Mouse (Mus musculus): ENCODE results near the gene Mageb3. TPM values are rescaled to one million over a fixed set of nuclear protein-coding genes. Genes with fewer than 3 reads are reported as not detected.
A peak's percentile ranks its signal among the peaks of the same experiment; 100 is the strongest.
"Not testable (repeated sequence)": the region's sequence is repeated elsewhere in the genome, so short reads cannot be mapped to it uniquely, and the experiment has no call there.

The Mageb3 gene
- 0.30 and 0.41 TPM in 2 replicates for polyA plus RNA-seq (2015; fragmentation: Nextera tagmentation; extraction: Ambion mirVana)

- DNase-seq (ENCODE audit: low spot score) = peak; percentile 97
Observed at GRCm38 (mm10) chr2:121955765-121956223, at the start of gene Mageb3, which contains the start of gene Ctdspl2. Mageb3 (minus strand) TSS chr2:121956092. Ctdspl2 (plus strand) TSS chr2:121956001.

GRCm38 (mm10) chr2:121995738-121996137 is 39.8 kb upstream of the Mageb3 start:
- DNase-seq (ENCODE audit: low spot score) = peak; percentile 4

DNA sequence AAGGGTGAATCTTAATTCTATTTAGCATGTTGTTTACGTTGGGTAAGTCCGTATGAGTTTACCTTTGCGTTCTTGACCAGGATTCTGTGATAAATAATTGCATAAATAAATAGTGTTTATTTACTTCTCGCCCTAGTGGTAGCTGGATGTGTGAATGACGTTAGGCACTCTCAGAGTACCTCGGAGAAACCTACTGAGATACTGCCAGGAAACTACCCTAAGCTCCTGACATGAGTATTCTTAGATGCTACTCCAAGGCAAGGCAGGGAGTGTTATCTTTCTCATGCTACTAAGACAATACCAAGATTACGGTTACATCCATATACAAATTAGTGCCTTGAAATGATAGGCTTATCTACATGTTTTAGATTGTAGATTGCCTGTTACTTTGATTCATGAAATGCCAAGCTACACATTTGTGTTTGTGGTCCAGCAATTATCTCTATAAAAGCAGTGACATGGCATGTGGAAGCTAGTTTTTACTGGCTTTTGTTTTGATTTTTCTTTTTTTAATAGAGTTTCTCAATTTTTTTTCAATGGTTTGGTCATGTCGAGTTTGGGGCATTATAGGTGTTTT is 1.4 kb upstream of the Mageb3 start:
- no peak for DNase-seq (ENCODE audit: low spot score)

DNA sequence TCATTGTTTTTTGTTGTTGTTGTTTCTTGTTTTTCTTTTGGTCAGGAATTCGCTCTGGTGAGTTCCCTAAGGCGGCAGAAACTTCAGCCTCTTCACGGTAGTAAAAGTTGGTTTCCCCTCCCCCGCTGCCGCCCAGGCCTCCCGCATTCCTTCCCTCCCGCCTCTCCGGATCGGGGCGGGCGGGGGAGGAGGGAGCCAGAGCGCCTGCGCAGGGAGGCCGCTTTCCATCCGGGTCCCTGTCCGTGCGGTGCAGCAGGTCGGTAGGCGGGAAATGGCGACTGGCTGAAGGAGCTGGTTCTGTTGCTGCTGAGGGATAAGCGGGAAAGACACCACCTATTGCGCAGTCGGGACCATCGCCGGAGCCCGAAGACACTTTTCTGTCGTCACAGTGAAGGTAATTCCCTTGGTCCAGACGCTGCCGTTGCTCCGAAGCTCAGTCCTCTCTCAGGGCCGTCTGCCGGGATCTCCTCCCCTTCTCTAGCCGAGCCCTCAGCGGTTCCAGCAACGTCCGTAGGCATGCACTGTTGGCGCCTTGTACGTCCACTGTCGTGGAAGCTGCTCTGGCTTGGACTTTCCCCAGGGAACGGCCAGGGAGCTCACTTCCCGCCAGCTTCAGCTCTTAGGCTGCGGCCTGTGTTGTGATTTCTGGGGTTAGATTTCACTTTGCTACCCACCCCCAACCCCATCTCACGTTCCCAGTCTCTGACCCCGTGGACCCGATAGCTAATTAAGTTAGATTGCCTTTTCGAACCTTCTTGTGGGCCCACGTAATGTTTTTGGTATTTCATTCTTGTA is 529 bp upstream of the Mageb3 start:
- DNase-seq (ENCODE audit: low spot score) = peak; percentile 94

DNA sequence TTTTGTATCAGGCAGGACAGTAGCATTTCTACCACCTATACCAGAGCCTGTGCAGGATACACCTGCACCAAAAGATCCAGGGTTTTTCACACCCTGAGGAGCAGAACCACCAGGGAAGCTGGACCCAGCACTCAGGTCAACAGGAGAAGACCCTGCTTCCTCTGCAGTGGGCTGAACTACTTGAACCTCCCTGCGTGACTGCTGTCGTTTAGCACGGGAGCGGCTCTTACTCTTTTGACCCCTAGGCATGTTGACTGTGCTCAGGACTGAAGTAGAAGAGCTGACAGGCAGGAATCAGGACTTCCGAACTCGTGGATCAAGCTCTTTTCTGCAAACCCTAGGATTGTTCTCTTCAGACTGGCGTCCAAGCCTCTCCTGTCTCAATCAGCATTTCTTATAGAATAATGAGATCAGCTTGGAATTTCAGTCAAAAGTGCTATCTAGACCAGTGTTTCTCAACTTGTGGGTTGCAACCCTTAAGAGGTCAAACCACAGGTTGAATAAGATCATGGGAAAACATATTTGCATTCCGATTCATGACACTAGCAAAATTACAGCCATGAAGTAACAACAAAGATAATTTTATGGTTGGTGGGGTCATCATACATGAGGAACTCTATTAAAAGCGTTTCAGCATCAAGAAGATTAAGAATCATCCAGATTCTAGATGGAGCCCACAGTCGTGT is 778 bp downstream of the Mageb3 start:
- peak; percentile 2 for DNase-seq (ENCODE audit: low spot score)

- no peak for DNase-seq (ENCODE audit: low spot score)
Observed at GRCm38 (mm10) chr2:121943364-121943763, 12.5 kb downstream of the Mageb3 start.

DNA sequence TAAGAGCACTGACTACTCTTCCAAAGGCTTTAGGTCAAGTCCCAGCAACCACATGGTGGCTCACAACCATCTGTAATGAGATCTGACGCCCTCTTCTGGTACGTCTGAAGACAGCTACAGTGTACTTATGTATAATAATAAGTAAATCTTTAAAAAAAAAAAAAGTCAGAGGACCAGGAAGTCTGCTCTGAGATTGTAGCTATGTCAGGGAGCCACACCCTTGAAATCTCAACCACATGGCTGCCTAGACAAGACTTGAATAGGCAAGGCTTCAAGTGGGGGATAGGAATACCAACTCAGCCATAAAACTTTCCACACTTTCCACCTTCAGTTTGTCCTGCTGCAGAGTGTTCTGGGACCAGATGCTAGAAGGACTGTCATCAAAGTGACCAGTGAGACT is 18.3 kb downstream of the Mageb3 start:
- not testable (repeated sequence) for DNase-seq (ENCODE audit: low spot score)

GRCm38 (mm10) chr2:121916047-121916970 is 39.6 kb downstream of the Mageb3 start:
- DNase-seq (ENCODE audit: low spot score) = no peak

DNA sequence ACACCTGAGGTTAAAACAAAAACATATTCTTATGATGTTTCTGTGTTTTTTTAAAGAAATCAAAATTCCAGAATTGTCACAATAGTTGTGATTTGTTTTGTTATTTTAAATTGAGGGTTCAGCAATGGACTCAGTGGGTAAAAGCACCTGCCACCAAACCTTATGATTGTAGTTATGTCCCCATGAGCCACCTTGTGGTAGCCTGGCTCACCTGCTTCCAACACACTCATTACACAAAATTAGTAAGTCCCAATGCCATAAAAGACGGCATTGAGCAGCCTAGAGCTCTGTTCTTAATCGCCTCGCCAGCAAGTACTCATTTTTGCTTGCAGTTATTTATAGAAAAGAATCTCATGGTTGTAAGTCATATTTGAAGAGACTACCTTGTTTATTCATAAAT is 45.9 kb downstream of the Mageb3 start:
- no peak for DNase-seq (ENCODE audit: low spot score)

Other genes with a start within 250 kb of the Mageb3 start
- 0.28 and 0.47 TPM in 2 replicates for gene Frmd5, start 149.0 kb downstream of the Mageb3 start, polyA plus RNA-seq (2015; fragmentation: Nextera tagmentation; extraction: Ambion mirVana)
- gene Casc4, start 89.1 kb downstream of the Mageb3 start, polyA plus RNA-seq (2015; fragmentation: Nextera tagmentation; extraction: Ambion mirVana) = 9.6 and 16.5 TPM in 2 replicates
- 58.4 and 61.0 TPM in 2 replicates for gene Ctdspl2, start 91 bp downstream of the Mageb3 start, polyA plus RNA-seq (2015; fragmentation: Nextera tagmentation; extraction: Ambion mirVana)
- 11.4 and 14.8 TPM in 2 replicates for gene Eif3j1, start 72.5 kb upstream of the Mageb3 start, polyA plus RNA-seq (2015; fragmentation: Nextera tagmentation; extraction: Ambion mirVana)
- gene Spg11, start 162.3 kb upstream of the Mageb3 start, polyA plus RNA-seq (2015; fragmentation: Nextera tagmentation; extraction: Ambion mirVana) = 5.8 and 6.9 TPM in 2 replicates
- 1,787 and 1,863 TPM in 2 replicates for gene B2m, start 191.6 kb upstream of the Mageb3 start, polyA plus RNA-seq (2015; fragmentation: Nextera tagmentation; extraction: Ambion mirVana)
- gene Trim69, start 204.6 kb upstream of the Mageb3 start, polyA plus RNA-seq (2015; fragmentation: Nextera tagmentation; extraction: Ambion mirVana) = 0.08 and 0.14 TPM in 2 replicates
- gene Patl2, start 230.1 kb upstream of the Mageb3 start, polyA plus RNA-seq (2015; fragmentation: Nextera tagmentation; extraction: Ambion mirVana) = 1.1 and 2.5 TPM in 2 replicates
- not detected in 2 replicates for gene Terb2, start 230.2 kb upstream of the Mageb3 start, polyA plus RNA-seq (2015; fragmentation: Nextera tagmentation; extraction: Ambion mirVana)